Mouse (Mus musculus): ENCODE data around the gene Fam89a. TPM values are rescaled to one million over a fixed set of nuclear protein-coding genes. Genes with fewer than 3 reads are reported as not detected.

The Fam89a gene
- polyA plus RNA-seq, 1 experiment: 6.9 TPM

DNA sequence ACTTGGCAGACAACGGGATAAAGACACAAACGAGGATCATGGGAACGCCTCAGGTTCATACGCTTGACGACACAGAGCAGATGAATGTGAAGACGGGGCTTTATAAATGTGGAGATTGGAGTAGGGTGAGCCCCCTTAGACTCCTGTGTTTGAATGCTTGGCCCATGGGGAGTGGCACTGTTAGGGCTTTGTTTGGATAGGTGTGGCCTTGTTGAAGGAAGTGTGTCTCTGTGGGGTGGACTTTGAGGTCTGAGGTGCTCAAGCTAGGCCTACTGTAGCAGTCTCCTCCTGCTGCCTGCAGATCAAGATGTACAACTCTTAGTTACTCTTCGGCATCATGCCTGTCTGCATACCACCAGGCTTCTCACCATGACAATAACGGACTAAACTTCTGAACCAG lies 45.8 kb downstream of the Fam89a start:
- Histone ChIP-seq H3K4me1 (ENCODE audit: control insufficient read depth, insufficient read depth, low read length) (no peaks in the 10 kb centered on the region), H3K27me3 (ENCODE audit: control insufficient read depth, insufficient read depth, low read length, poor library complexity, severe bottlenecking) (no peaks in the 10 kb centered on the region), H3K9ac (ENCODE audit: low read depth, poor library complexity, severe bottlenecking) (no peak overlapping the region), H3K9me3 (replicated peaks; ENCODE audit: control insufficient read depth, insufficient read depth, low read length, poor library complexity, severe bottlenecking) (no peaks in the 10 kb centered on the region), H3K4me3 (ENCODE audit: low read depth, low read length) (no peak overlapping the region), H3K36me3 (ENCODE audit: control insufficient read depth, insufficient read depth, low read length, poor library complexity, severe bottlenecking) (peaks cover 24% of the 10 kb centered on the region), H3K27ac (ENCODE audit: insufficient read depth, low read length) (no peak overlapping the region)
- TF ChIP-seq EP300 (IDR thresholded peaks at IDR 0.05; ENCODE audit: insufficient read depth, low read depth, low read length) (no peak), CTCF (IDR thresholded peaks at IDR 0.05; ENCODE audit: low read depth, low read length) (no peak), POLR2A (IDR thresholded peaks at IDR 0.05; ENCODE audit: insufficient read depth, low read length) (no peak)

DNA sequence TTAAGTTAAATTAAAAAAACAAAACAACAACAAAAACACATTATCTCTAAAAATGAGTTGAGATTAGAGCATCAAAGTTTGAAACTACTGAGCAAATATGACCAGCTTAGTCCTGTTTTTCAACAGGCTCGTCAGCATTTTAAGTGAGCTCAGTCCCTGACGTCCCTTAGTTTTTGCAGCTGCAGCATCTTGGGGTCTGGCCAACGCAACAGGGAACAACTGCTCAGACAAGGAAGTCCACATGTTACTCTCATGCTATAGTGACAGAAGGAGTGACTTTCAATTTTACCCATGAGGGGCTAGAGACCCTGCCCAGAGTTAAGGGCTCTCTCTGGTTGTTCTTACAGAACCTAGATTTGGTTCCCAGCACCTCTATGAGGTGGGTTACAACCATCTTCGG lies 47.3 kb downstream of the Fam89a start:
- TF ChIP-seq POLR2A (IDR thresholded peaks at IDR 0.05; ENCODE audit: insufficient read depth, low read length) (no peak), CTCF (IDR thresholded peaks at IDR 0.05; ENCODE audit: low read depth, low read length) (no peak), EP300 (IDR thresholded peaks at IDR 0.05; ENCODE audit: insufficient read depth, low read depth, low read length) (no peak)
- Histone ChIP-seq H3K4me1 (ENCODE audit: control insufficient read depth, insufficient read depth, low read length) (no peaks in the 10 kb centered on the region), H3K4me3 (ENCODE audit: low read depth, low read length) (no peak overlapping the region), H3K27me3 (ENCODE audit: control insufficient read depth, insufficient read depth, low read length, poor library complexity, severe bottlenecking) (no peaks in the 10 kb centered on the region), H3K9me3 (replicated peaks; ENCODE audit: control insufficient read depth, insufficient read depth, low read length, poor library complexity, severe bottlenecking) (no peaks in the 10 kb centered on the region), H3K27ac (ENCODE audit: insufficient read depth, low read length) (no peak overlapping the region), H3K9ac (ENCODE audit: low read depth, poor library complexity, severe bottlenecking) (no peak overlapping the region), H3K36me3 (ENCODE audit: control insufficient read depth, insufficient read depth, low read length, poor library complexity, severe bottlenecking) (peaks cover 18% of the 10 kb centered on the region)

DNA sequence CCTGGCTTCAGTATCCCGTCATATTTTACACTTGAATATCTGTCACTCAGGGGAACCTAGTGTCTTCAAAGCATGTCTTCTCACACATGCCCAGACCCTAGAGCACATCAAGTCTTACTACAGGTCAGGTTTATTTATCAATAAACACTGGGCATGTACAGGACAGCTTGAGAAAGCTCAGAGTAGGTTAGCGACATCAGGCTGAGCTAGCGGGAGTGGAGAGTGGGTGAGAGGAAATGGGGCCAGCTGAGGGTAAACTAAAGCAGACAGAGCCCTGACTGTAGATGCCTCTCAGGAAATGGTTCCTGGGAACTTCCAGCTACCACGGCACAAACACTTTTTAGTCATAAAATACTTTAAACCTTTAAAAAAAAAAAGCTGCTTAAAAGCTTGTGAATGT lies 48.1 kb downstream of the Fam89a start:
- TF ChIP-seq CTCF (IDR thresholded peaks at IDR 0.05; ENCODE audit: low read depth, low read length): no peak
- TF ChIP-seq POLR2A (IDR thresholded peaks at IDR 0.05; ENCODE audit: insufficient read depth, low read length): no peak
- no peak for TF ChIP-seq EP300 (IDR thresholded peaks at IDR 0.05; ENCODE audit: insufficient read depth, low read depth, low read length)
- Histone ChIP-seq H3K4me3 (ENCODE audit: low read depth, low read length) (no peak overlapping the region), H3K27me3 (ENCODE audit: control insufficient read depth, insufficient read depth, low read length, poor library complexity, severe bottlenecking) (no peaks in the 10 kb centered on the region), H3K27ac (ENCODE audit: insufficient read depth, low read length) (no peak overlapping the region), H3K36me3 (ENCODE audit: control insufficient read depth, insufficient read depth, low read length, poor library complexity, severe bottlenecking) (peaks cover 24% of the 10 kb centered on the region), H3K9me3 (replicated peaks; ENCODE audit: control insufficient read depth, insufficient read depth, low read length, poor library complexity, severe bottlenecking) (no peaks in the 10 kb centered on the region), H3K9ac (ENCODE audit: low read depth, poor library complexity, severe bottlenecking) (no peak overlapping the region), H3K4me1 (ENCODE audit: control insufficient read depth, insufficient read depth, low read length) (no peaks in the 10 kb centered on the region)

DNA sequence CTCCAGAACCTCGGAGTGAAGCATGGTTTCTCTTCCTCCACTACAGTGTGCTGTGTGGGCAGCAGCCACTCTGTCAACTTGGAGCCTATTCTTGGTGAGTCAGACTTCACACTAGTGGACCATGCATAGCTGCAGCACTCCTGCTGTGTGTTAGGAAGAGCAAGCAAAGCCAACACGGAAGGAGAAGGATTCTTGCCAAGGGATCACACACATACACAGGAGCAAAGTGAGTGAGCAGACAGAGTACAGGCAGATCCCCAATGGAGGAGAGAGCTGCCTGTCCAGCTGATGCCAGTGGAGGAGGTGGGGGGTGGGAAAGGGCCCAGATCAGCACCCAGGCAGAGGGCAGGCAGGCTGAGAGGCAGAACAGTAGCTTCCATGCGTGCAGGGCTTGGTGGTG lies 49.4 kb downstream of the Fam89a start:
- H3K4me3 ChIP-seq (ENCODE audit: low read depth, low read length): no peak overlapping the region
- peaks cover 26% of the 10 kb centered on the region for H3K36me3 ChIP-seq (ENCODE audit: control insufficient read depth, insufficient read depth, low read length, poor library complexity, severe bottlenecking)
- H3K4me1 ChIP-seq (ENCODE audit: control insufficient read depth, insufficient read depth, low read length): no peaks in the 10 kb centered on the region
- H3K27ac ChIP-seq (ENCODE audit: insufficient read depth, low read length): no peak overlapping the region
- H3K9ac ChIP-seq (ENCODE audit: low read depth, poor library complexity, severe bottlenecking): no peak overlapping the region
- no peak for TF ChIP-seq POLR2A (IDR thresholded peaks at IDR 0.05; ENCODE audit: insufficient read depth, low read length)
- H3K9me3 ChIP-seq (replicated peaks; ENCODE audit: control insufficient read depth, insufficient read depth, low read length, poor library complexity, severe bottlenecking): no peaks in the 10 kb centered on the region
- no peaks in the 10 kb centered on the region for H3K27me3 ChIP-seq (ENCODE audit: control insufficient read depth, insufficient read depth, low read length, poor library complexity, severe bottlenecking)

DNA sequence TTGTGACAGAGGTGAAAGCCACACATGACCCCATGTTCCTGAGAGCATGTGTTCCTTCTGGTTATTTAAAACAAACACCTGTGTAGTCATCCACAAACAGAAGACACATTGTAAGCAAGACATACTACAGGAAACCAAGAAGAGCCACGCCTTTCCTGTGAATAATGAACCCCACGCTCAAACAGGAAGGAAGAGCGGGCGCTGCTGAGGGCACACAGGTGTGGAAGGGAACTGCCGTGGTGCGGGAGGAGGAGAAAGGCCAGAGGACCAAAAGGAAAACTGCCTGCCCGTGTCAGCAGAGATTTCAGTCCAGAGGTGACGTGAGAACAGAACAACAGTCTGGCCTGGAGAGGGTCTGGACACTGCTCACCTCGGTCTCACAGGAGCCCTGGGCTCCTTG lies 50.6 kb downstream of the Fam89a start:
- Histone ChIP-seq H3K36me3 (ENCODE audit: control insufficient read depth, insufficient read depth, low read length, poor library complexity, severe bottlenecking) (peaks cover 23% of the 10 kb centered on the region), H3K9ac (ENCODE audit: low read depth, poor library complexity, severe bottlenecking) (no peak overlapping the region), H3K4me1 (ENCODE audit: control insufficient read depth, insufficient read depth, low read length) (no peaks in the 10 kb centered on the region), H3K4me3 (ENCODE audit: low read depth, low read length) (no peak overlapping the region), H3K27ac (ENCODE audit: insufficient read depth, low read length) (no peak overlapping the region), H3K27me3 (ENCODE audit: control insufficient read depth, insufficient read depth, low read length, poor library complexity, severe bottlenecking) (no peaks in the 10 kb centered on the region), H3K9me3 (replicated peaks; ENCODE audit: control insufficient read depth, insufficient read depth, low read length, poor library complexity, severe bottlenecking) (no peaks in the 10 kb centered on the region)
- TF ChIP-seq POLR2A (IDR thresholded peaks at IDR 0.05; ENCODE audit: insufficient read depth, low read length) (no peak), EP300 (IDR thresholded peaks at IDR 0.05; ENCODE audit: insufficient read depth, low read depth, low read length) (no peak), CTCF (IDR thresholded peaks at IDR 0.05; ENCODE audit: low read depth, low read length) (no peak)

DNA sequence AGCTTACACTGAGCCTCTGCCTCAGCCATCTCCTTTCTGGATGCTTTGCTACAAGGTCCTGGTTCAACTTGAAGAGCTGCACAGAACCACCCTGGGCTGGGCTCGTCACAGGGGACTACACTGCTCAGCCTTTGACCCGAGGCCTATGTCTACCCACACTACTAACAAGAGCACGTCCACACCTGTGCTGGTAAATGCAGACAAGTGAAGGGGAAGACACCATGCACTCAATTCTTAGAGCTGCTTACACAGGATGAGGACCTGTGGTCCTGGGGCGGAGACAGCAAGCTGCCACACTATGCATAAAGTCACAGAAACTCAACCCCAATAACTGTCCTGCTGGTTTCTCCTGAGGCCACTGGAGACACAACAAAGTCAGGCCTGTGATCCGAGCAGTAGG lies 51.4 kb downstream of the Fam89a start:
- H3K27me3 ChIP-seq (ENCODE audit: control insufficient read depth, insufficient read depth, low read length, poor library complexity, severe bottlenecking): no peaks in the 10 kb centered on the region
- H3K4me3 ChIP-seq (ENCODE audit: low read depth, low read length): no peak overlapping the region
- H3K9ac ChIP-seq (ENCODE audit: low read depth, poor library complexity, severe bottlenecking): no peak overlapping the region
- no peak overlapping the region for H3K27ac ChIP-seq (ENCODE audit: insufficient read depth, low read length)
- peaks cover 24% of the 10 kb centered on the region for H3K36me3 ChIP-seq (ENCODE audit: control insufficient read depth, insufficient read depth, low read length, poor library complexity, severe bottlenecking)
- H3K9me3 ChIP-seq (replicated peaks; ENCODE audit: control insufficient read depth, insufficient read depth, low read length, poor library complexity, severe bottlenecking): no peaks in the 10 kb centered on the region
- no peak for TF ChIP-seq CTCF (IDR thresholded peaks at IDR 0.05; ENCODE audit: low read depth, low read length)
- TF ChIP-seq POLR2A (IDR thresholded peaks at IDR 0.05; ENCODE audit: insufficient read depth, low read length): no peak
- TF ChIP-seq EP300 (IDR thresholded peaks at IDR 0.05; ENCODE audit: insufficient read depth, low read depth, low read length): no peak
- no peaks in the 10 kb centered on the region for H3K4me1 ChIP-seq (ENCODE audit: control insufficient read depth, insufficient read depth, low read length)

Measured in ES-Bruce4 (cell line).